Mouse (Mus musculus): ENCODE data around the gene Kctd21. TPM values are rescaled to one million over a fixed set of nuclear protein-coding genes. Genes with fewer than 3 reads are reported as not detected.
A peak's percentile ranks its signal among the peaks of the same experiment; 100 is the strongest.

The Kctd21 gene
- total and polyA plus RNA-seq, 3 experiments, result 0.23 to 1.2 TPM; not detected in 1

- no peak for TF ChIP-seq USF1 (IDR thresholded peaks at IDR 0.05; ENCODE audit: low read depth, low read length)
- TF ChIP-seq ELF1 (IDR thresholded peaks at IDR 0.05; ENCODE audit: low read depth, low read length), result no peak
- peak; percentile 91 for TF ChIP-seq ZKSCAN1 (IDR thresholded peaks at IDR 0.05; ENCODE audit: low read depth, low read length)
- no peak for TF ChIP-seq KAT2A (conservative IDR thresholded peaks at IDR 0.05; ENCODE audit: low read depth, low read length)
- TF ChIP-seq USF2 (IDR thresholded peaks at IDR 0.05; ENCODE audit: borderline replicate concordance in 1 of 2, insufficient read depth in 1 of 2, low read depth in 1 of 2, low read length in 2 of 2), result no peak
- TF ChIP-seq MYB (IDR thresholded peaks at IDR 0.05; ENCODE audit: low read depth, low read length), result no peak
- no peak for TF ChIP-seq POLR2AphosphoS2 (IDR thresholded peaks at IDR 0.05; ENCODE audit: low read length)
- no peak for TF ChIP-seq GABPA (IDR thresholded peaks at IDR 0.05; ENCODE audit: low read depth, low read length)
- TF ChIP-seq TCF12 (IDR thresholded peaks at IDR 0.05; ENCODE audit: low read depth, low read length), result peak; percentile 88
- TF ChIP-seq TAL1 (IDR thresholded peaks at IDR 0.05; ENCODE audit: low read length), result peak; percentile 88
- no peak for TF ChIP-seq E2F4 (IDR thresholded peaks at IDR 0.05; ENCODE audit: borderline replicate concordance, low read depth, low read length)
- TF ChIP-seq MAFK (IDR thresholded peaks at IDR 0.05; ENCODE audit: borderline replicate concordance, low read depth, low read length), result no peak
Observed at GRCm38 (mm10) chr7:97340907-97341849, 9.1 kb downstream of the Kctd21 start (continued).

- Histone ChIP-seq H3K9ac (ENCODE audit: control insufficient read depth, low read depth, low read length, poor library complexity, severe bottlenecking) (no peak overlapping the region), H3K79me2 (ENCODE audit: control insufficient read depth, insufficient read depth, low read length, poor library complexity) (no peaks in the 10 kb centered on the region), H3K4me1 (ENCODE audit: control insufficient read depth in 1 of 2, insufficient read depth in 2 of 2, low read length in 2 of 2) (peaks cover 13 to 31% of the 10 kb centered on the region in 2 experiments), H3K27ac (ENCODE audit: control insufficient read depth, low read depth, low read length) (peak overlapping the region; percentile 10; the same call in 1 of the 2 replicates), H3K36me3 (ENCODE audit: control insufficient read depth in 1 of 2, insufficient read depth in 2 of 2, low read length in 2 of 2) (peaks cover 0 to 19% of the 10 kb centered on the region in 2 experiments; a peak in 2 of 4 replicates), H3K4me3 (ENCODE audit: control insufficient read depth in 1 of 2, insufficient read depth in 1 of 2, low read depth in 2 of 2, low read length in 2 of 2) (no peak overlapping the region), H3K27me3 (ENCODE audit: control insufficient read depth in 1 of 2, insufficient read depth in 2 of 2, low read length in 2 of 2) (no peaks in the 10 kb centered on the region), H3K9me3 (replicated peaks; ENCODE audit: insufficient read depth, low read length) (no peaks in the 10 kb centered on the region)
- DNase-seq (ENCODE audit: low read depth, low spot score), result peak; percentile 76
- TF ChIP-seq SMC3 (IDR thresholded peaks at IDR 0.05; ENCODE audit: low read depth, low read length), result no peak
- peak; percentile 40; the same call in 1 of the 2 replicates for TF ChIP-seq MXI1 (IDR thresholded peaks at IDR 0.05; ENCODE audit: low read depth, low read length)
- TF ChIP-seq TCF12 (IDR thresholded peaks at IDR 0.05; ENCODE audit: low read depth, low read length), result no peak
- peak; percentile 43; the same call in 1 of the 2 replicates for TF ChIP-seq SIN3A (IDR thresholded peaks at IDR 0.05; ENCODE audit: low read length)
- TF ChIP-seq EP300 (IDR thresholded peaks at IDR 0.05; ENCODE audit: low read depth in 1 of 2, low read length in 2 of 2), result peak; percentile 42; a peak in 2 of 4 replicates
Observed at GRCm38 (mm10) chr7:97342961-97343360, 10.8 kb downstream of the Kctd21 start.
